Mouse (Mus musculus) limb, embryonic 11.5 days (tissue): Measurements from ENCODE around the gene Olfr1499. TPM values are rescaled to one million over a fixed set of nuclear protein-coding genes. Genes with fewer than 3 reads are reported as not detected.

Source experiments
- ATAC-seq: fragments of 200-750 bp; cut with Nextera tagmentation; 2 replicates; pipeline ENCODE4 v1.8.0; 2017; ENCODE audit warnings: low read depth; ENCODE audit not compliant: insufficient number of reproducible peaks, low FRiP score, low TSS enrichment
- DNase-seq: peaks from one replicate; pipeline ENCODE4 v3.0.0-alpha.2; 2015; ENCODE audit warnings: low spot score
- H3K27ac ChIP-seq: fragments of 300-500 bp; sonication (generic); replicated peaks from 2 replicates; pipeline ENCODE4 v1.5.1; 2014; ENCODE audit warnings: low read depth, mild to moderate bottlenecking, low read length
- H3K27me3 ChIP-seq: fragments of 300-500 bp; sonication (generic); 2 replicates; pipeline ENCODE4 v1.6.1; 2014; ENCODE audit warnings: mild to moderate bottlenecking, low read length, mixed read lengths; ENCODE audit not compliant: control insufficient read depth, insufficient read depth
- H3K36me3 ChIP-seq: fragments of 300-500 bp; sonication (generic); 2 replicates; pipeline ENCODE4 v1.6.1; 2014; ENCODE audit warnings: mild to moderate bottlenecking, low read length, moderate library complexity, mixed read lengths; ENCODE audit not compliant: control insufficient read depth, insufficient read depth
- H3K4me1 ChIP-seq: fragments of 300-500 bp; sonication (generic); 2 replicates; pipeline ENCODE4 v1.6.1; 2014; ENCODE audit warnings: low read length, mixed read lengths; ENCODE audit not compliant: control insufficient read depth, insufficient read depth
- H3K4me2 ChIP-seq: fragments of 300-500 bp; sonication (generic); 2 replicates; pipeline ENCODE4 v1.6.1; 2014; ENCODE audit warnings: low read depth, mild to moderate bottlenecking, moderate library complexity; ENCODE audit not compliant: severe bottlenecking
- H3K4me3 ChIP-seq: fragments of 300-500 bp; sonication (generic); 2 replicates; pipeline ENCODE4 v1.5.1; 2014; ENCODE audit warnings: low read depth, low read length
- H3K9ac ChIP-seq: fragments of 300-500 bp; sonication (generic); 2 replicates; pipeline ENCODE4 v1.6.1; 2014; ENCODE audit warnings: mild to moderate bottlenecking, low read length
- H3K9me3 ChIP-seq: fragments of 300-500 bp; sonication (generic); 2 replicates; pipeline ENCODE4 v1.6.1; 2016; ENCODE audit warnings: low read length; ENCODE audit not compliant: control insufficient read depth
- WGBS: fragments of 180-500 bp; shearing (Covaris S2); extraction: QIAGEN DNeasy Blood & Tissue Kit; methylation state at CpG from one replicate; pipeline ENCODE4 v1.1.7; 2014; 5-methylcytosine and 5-hydroxymethylcytosine counted together
- polyA plus RNA-seq: library from polyadenylated mRNA; unstranded; fragments of >200 nt; fragmentation: Nextera tagmentation; extraction: Ambion mirVana; gene quantifications from 2 replicates; pipeline ENCODE4 v1.2.1, GENCODE M21; 2014

Gene Olfr1499
- polyA plus RNA-seq, 1 experiment from 2014 or later, result not detected

GRCm38 (mm10) chr19:13798102-13798501 is 21.1 kb downstream of the Olfr1499 start, which contains the start of gene Olfr1497:
TSS of gene Olfr1497 (minus strand) at chr19:13798202.
- H3K4me2 ChIP-seq, result no peak within 1 kb of the TSS
- no peak within 1 kb of the TSS for H3K4me3 ChIP-seq
- H3K9me3 ChIP-seq, result no peaks in the 10 kb centered on the region
- ATAC-seq, result no peak
- no peak for DNase-seq
- no peak within 1 kb of the TSS for H3K27ac ChIP-seq
- no peaks in the 10 kb centered on the region for H3K27me3 ChIP-seq
- no peaks in the 10 kb centered on the region for H3K36me3 ChIP-seq
- no peaks in the 10 kb centered on the region for H3K4me1 ChIP-seq
- no peak within 1 kb of the TSS for H3K9ac ChIP-seq

- no peaks in the 10 kb centered on the region for H3K27me3 ChIP-seq
- H3K9me3 ChIP-seq, result no peaks in the 10 kb centered on the region
- H3K36me3 ChIP-seq, result no peaks in the 10 kb centered on the region
- 89% methylated on average over 1 of the region's 1 CpGs for WGBS
- ATAC-seq (no peak), DNase-seq (no peak)
- no peak within 1 kb of the TSS for H3K4me3 ChIP-seq
- H3K27ac ChIP-seq, result no peak within 1 kb of the TSS
- H3K4me2 ChIP-seq, result no peak within 1 kb of the TSS
- no peaks in the 10 kb centered on the region for H3K4me1 ChIP-seq
- no peak within 1 kb of the TSS for H3K9ac ChIP-seq
Observed at GRCm38 (mm10) chr19:13777578-13777977, 41.7 kb downstream of the Olfr1499 start, which contains the start of gene Olfr1496. TSS of gene Olfr1496 (plus strand) at chr19:13777878.

- H3K27ac ChIP-seq, result no peak overlapping the region
- ATAC-seq (no peak), DNase-seq (no peak)
- no peak overlapping the region for H3K9ac ChIP-seq
- H3K9me3 ChIP-seq, result no peaks in the 10 kb centered on the region; the same call in 1 of the 2 replicates
- no peaks in the 10 kb centered on the region for H3K27me3 ChIP-seq
- no peaks in the 10 kb centered on the region for H3K4me1 ChIP-seq
- 93% methylated on average over 9 of the region's 9 CpGs for WGBS
- H3K36me3 ChIP-seq, result no peaks in the 10 kb centered on the region
- H3K4me3 ChIP-seq, result no peak overlapping the region
- H3K4me2 ChIP-seq, result no peak overlapping the region
Observed at GRCm38 (mm10) chr19:13768565-13769276, 50.5 kb downstream of the Olfr1499 start.

- H3K4me2 ChIP-seq, result no peak within 1 kb of the TSS
- no peaks in the 10 kb centered on the region for H3K27me3 ChIP-seq
- ATAC-seq (no peak), DNase-seq (no peak)
- no peak within 1 kb of the TSS for H3K27ac ChIP-seq
- no peaks in the 10 kb centered on the region for H3K4me1 ChIP-seq
- no peaks in the 10 kb centered on the region for H3K36me3 ChIP-seq
- H3K9ac ChIP-seq, result no peak within 1 kb of the TSS
- 89% methylated on average over 3 of the region's 3 CpGs for WGBS
- H3K9me3 ChIP-seq, result no peaks in the 10 kb centered on the region; the same call in 1 of the 2 replicates
- H3K4me3 ChIP-seq, result no peak within 1 kb of the TSS
Observed at GRCm38 (mm10) chr19:13764306-13764705, 54.9 kb downstream of the Olfr1499 start, which contains the start of gene Olfr1495. TSS of gene Olfr1495 (plus strand) at chr19:13764606.

Other genes starting within 250 kb of the Olfr1499 start
- not detected in 2 replicates for gene Olfr1484, start 235.9 kb downstream of the Olfr1499 start, polyA plus RNA-seq
- gene Olfr1487, start 202.1 kb downstream of the Olfr1499 start, polyA plus RNA-seq, result not detected in 2 replicates
- not detected in 2 replicates for gene Olfr1489, start 187.8 kb downstream of the Olfr1499 start, polyA plus RNA-seq
- gene Olfr1490, start 168.4 kb downstream of the Olfr1499 start, polyA plus RNA-seq, result not detected in 2 replicates
- not detected in 2 replicates for gene Olfr1491, start 122.2 kb downstream of the Olfr1499 start, polyA plus RNA-seq
- gene Olfr1493-ps1, start 96.2 kb downstream of the Olfr1499 start, polyA plus RNA-seq, result not detected in 2 replicates
- not detected in 2 replicates for gene Olfr1494, start 79.7 kb downstream of the Olfr1499 start, polyA plus RNA-seq
- not detected in 2 replicates for gene Olfr1495, start 54.8 kb downstream of the Olfr1499 start, polyA plus RNA-seq
- not detected in 2 replicates for gene Olfr1496, start 41.6 kb downstream of the Olfr1499 start, polyA plus RNA-seq
- not detected in 2 replicates for gene Olfr1497, start 21.2 kb downstream of the Olfr1499 start, polyA plus RNA-seq
- not detected in 2 replicates for gene Olfr1500, start 11.0 kb upstream of the Olfr1499 start, polyA plus RNA-seq
- not detected in 2 replicates for gene Olfr1501, start 31.2 kb upstream of the Olfr1499 start, polyA plus RNA-seq
- gene Olfr1502, start 42.3 kb upstream of the Olfr1499 start, polyA plus RNA-seq, result not detected in 2 replicates
- not detected in 2 replicates for gene Olfr1504, start 78.5 kb upstream of the Olfr1499 start, polyA plus RNA-seq
- gene Olfr1505, start 94.1 kb upstream of the Olfr1499 start, polyA plus RNA-seq, result not detected in 2 replicates